Mouse (Mus musculus) megakaryocyte, embryonic 14.5 days (primary cell): ENCODE measurements at regions not wholly inside any gene's neighbourhood (a gene's known extent, or its start where the extent isn't known, plus 50 kb on each side); places are given as distances from the start of the nearest gene placed in this dataset.

Experiments used
- FLI1 ChIP-seq: IDR thresholded peaks from 2 replicates; pipeline ENCODE4 v1.6.1; 2012; ENCODE audit warnings: low read length, inconsistent platforms, mixed read lengths
- GATA1 ChIP-seq: IDR thresholded peaks from 3 replicates; pipeline ENCODE4 v1.6.1; 2012; ENCODE audit warnings: mixed read lengths, low read length, inconsistent platforms, borderline replicate concordance

DNA sequence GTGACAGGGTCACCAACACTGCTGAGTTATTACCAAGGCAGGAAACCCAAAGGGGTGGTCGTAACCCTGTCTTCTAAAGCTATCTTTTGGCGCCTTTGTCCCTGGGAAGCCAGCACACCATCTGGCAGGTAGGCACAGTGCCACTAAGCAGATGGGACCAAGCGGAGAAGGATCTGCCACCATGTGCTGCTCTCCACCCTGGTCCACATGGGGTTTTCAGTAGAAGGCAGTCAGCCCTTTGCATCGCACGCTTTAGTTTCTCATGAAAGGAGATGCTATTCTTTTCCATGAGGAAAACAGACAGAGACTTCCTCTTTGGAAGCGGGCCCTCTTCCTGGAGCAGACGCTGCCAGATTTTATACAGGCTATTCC lies 358.3 kb upstream of the Mmadhc start:
- no peak for TF ChIP-seq GATA1
- TF ChIP-seq FLI1 = no peak
